Mouse (Mus musculus): Measurements from ENCODE around the gene Slc39a11.
"Not testable (repeated sequence)": the region's sequence is repeated elsewhere in the genome, so short reads cannot be mapped to it uniquely, and the experiment has no call there.

The Slc39a11 gene

GRCm38 (mm10) chr11:113667122-113667521, 17.2 kb upstream of the Slc39a11 start:
- DNase-seq = peak; percentile 48

- peak; percentile 73 for DNase-seq
These were observed 16.8 kb upstream of the Slc39a11 start for GRCm38 (mm10) chr11:113666648-113667047.

- DNase-seq = no peak
These were observed 16.3 kb upstream of the Slc39a11 start for GRCm38 (mm10) chr11:113666205-113666604.

- no peak for DNase-seq
These were observed 14.4 kb upstream of the Slc39a11 start for GRCm38 (mm10) chr11:113664279-113664678.

DNA sequence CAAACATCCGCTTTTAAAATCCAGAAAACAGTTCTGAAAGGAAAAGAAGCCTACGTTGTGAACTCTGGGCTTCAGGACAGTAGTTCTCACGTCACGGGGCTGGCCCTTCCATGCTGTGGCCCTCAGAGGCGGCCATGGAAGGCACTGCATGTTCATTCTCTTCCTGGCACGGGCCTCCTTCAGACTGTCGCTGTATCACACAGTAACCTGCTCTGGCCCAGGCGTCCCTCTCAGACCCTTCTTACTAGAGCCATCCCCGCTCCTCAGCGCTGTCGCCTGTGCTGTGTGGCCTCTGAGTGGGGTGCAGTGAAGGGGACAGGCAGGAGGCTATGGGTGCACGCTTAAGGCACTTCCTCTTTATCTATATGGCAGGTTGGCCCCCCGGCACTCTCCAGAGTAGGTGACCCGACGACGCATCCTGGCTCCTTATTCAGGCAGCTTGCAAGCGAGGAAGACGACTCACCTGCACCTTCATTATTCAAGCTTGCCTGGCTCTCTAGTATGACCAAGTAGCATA, 12.0 kb upstream of the Slc39a11 start:
- no peak for DNase-seq

GRCm38 (mm10) chr11:113660940-113661339, 11.1 kb upstream of the Slc39a11 start:
- DNase-seq = no peak

DNA sequence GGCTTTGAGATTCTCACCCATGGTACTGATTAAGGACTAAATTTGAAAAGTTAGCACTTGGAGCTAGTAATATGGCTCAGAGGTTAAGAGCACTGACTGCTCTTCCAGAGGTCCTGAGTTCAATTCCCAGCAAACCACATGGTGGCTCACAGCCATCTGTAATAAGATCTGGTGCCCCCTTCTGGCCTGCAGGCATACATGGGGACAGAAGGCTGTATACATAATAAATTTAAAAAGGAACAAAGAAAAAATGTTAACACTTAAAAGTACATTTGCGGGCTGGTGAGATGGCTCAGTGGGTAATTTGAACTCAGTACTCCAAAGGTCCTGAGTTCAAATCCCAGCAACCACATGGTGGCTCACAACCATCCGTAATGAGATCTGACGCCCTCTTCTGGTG, 10.3 kb upstream of the Slc39a11 start:
- not testable (repeated sequence) for DNase-seq

GRCm38 (mm10) chr11:113658763-113659162, 8.9 kb upstream of the Slc39a11 start:
- no peak for DNase-seq

DNA sequence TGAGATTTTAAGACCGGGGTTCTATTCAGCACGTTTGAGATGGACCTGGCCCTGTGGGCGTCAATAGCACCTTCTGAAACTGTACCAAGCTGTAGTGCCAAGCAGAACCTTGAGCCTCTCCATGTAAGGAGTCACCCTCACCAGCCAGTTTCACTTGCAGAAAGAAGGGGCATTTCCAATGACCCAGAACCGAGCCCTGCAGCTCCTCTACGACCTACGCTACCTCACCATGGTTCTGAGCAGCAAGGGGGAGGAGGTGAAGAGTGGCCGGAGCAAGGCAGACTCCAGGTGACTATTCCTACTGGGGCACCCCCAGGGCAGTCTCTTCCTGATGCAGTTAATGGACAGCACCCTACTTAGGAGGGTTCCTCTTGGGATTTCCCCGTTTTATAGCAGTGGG, 8.4 kb upstream of the Slc39a11 start:
- DNase-seq = no peak

- DNase-seq = no peak
These were observed 7.3 kb upstream of the Slc39a11 start for GRCm38 (mm10) chr11:113657221-113657620.

GRCm38 (mm10) chr11:113656511-113656932, 6.6 kb upstream of the Slc39a11 start:
- no peak for DNase-seq

DNA sequence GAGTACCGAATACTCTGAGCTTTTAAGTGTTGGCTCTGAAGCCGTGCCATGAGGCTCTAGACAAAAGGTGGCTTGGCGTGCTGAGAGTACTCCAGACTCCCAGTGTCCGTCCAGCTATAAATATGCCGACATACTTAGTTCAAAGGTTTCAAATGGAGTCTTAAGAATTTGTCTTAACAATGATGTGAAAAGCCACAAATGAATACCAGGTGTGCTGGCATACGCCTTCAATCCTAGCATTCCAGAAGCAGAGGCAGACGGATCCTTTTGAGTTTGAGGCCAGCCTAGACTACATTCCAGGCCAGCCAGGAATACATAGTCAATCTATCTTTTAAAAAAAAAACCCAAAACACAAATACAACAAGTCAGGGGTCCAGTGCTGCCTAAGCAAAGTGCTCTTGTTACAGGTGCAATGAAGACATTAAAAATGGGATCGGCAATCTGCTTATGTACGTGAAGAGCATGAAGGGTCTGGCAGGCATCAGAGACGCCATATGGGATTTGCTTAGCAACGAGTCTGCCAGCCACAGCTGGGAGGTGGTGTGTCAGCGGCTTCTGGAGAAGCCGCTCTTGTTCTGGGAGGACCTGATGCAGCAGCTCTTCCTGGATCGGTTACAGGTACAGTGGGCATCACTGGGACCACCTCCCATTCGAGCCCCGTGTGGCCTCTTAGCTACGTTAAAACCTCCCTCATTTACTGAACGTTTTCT, 4.8 kb upstream of the Slc39a11 start:
- DNase-seq = no peak

- no peak for DNase-seq
These were observed 4.2 kb upstream of the Slc39a11 start for GRCm38 (mm10) chr11:113654105-113654504.

DNA sequence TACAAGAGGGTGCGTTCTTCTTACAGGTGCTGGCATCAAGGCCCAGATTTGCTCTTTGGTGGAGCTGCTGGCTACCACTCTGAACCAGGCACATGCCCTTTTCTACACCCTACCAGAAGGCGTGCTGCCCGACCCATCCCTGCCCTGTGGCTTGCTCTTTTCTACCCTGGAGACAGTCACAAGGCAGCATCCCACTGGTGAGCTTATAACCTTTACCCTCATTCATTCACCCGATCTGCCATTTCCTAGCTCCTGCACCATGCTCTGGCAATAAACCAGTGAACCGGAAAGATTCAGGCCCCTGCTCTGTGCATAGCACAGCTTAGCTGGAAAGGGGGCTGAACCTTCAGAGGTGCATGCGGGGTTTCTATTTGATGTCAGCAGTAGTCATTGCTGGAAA, 2.6 kb upstream of the Slc39a11 start:
- DNase-seq = peak; percentile 43

- DNase-seq = peak; percentile 73
These were observed 2.0 kb upstream of the Slc39a11 start for GRCm38 (mm10) chr11:113651907-113652273.

DNA sequence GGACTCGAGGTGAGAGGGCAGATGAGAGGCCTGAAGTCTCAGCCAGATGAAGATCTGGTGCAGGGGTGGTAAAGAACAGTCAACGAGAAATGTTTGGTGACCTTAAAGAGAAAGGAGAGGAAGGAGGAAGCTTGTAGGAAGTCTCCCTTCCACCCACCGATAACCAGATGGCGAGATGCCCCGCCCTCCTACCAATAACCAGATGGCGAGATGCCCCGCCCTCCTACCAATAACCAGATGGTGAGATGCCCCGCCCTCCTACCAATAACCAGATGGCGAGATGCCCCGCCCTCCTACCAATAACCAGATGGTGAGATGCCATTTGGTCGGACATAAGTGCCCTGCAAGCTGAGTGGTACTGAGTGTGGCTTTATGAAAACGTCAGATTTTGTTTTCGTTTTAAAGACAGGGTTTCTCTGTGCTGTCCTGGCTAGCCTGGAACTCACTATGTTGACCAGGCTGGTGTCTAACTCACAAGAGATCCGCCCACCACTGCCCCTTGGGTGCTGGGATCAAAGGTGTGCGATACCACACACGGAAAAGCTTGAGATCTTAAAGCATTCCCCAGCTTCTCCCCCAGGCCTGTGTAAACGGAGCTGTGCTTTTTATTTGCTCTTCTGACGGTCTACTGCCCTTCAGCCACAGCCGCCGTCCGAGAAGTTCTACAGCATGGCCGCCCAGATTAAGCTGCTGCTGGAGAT, 1.5 kb upstream of the Slc39a11 start:
- no peak for DNase-seq

- no peak for DNase-seq
These were observed 1.1 kb downstream of the Slc39a11 start, which contains the start of gene Cog1 for GRCm38 (mm10) chr11:113648690-113649352. Gene Cog1 (plus strand): TSS chr11:113649169.

GRCm38 (mm10) chr11:113648152-113648551, 1.7 kb downstream of the Slc39a11 start:
- DNase-seq = peak; percentile 90

GRCm38 (mm10) chr11:113645181-113645580, 4.7 kb downstream of the Slc39a11 start:
- no peak for DNase-seq

DNA sequence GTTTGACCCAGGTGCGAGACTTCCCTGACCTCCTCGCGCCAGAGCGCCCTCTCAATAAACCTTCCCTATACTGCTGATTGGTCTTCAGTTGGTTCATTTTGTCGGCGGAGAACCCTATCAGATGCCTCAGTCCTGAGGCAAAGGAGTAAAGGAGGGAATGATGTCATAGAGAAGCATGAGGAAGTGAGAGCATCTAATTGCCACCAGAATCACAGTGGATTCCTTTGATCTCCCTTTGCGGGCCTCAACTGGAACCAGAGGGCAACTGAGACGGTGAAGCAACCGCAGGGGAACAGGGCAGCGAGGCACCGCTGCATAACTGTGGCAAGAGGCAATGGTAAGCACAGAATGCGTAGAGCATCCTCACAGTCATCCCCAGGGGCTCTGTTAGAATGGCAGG, 11.2 kb downstream of the Slc39a11 start:
- no peak for DNase-seq

GRCm38 (mm10) chr11:113634699-113635121, 15.2 kb downstream of the Slc39a11 start:
- DNase-seq = no peak

DNA sequence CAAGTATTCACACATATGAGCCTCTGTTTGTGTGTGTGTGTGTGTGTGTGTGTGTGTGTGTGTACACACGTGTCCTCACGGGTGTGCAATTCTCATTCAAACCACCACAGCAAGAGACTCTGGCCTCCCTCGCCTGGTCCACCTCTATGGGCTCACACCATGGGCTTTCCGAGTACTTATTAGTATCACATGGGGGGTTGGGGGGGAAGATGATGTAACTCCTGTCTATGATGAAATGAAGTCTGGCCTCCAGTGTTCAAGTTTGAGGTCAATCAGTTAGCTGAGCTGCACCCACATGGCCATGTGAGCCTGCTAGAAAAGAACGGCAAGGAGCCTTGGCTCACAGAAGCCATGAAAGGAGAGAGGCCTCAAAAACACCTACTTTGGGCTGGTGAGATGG, 16.5 kb downstream of the Slc39a11 start:
- no peak for DNase-seq

GRCm38 (mm10) chr11:113632303-113632702, 17.6 kb downstream of the Slc39a11 start:
- DNase-seq = no peak

- DNase-seq = no peak
These were observed 18.0 kb downstream of the Slc39a11 start for GRCm38 (mm10) chr11:113631862-113632261.
